Mouse (Mus musculus) layer of hippocampus, adult 8-10 months (tissue): Measurements from ENCODE around the gene Kbtbd13. TPM values are rescaled to one million over a fixed set of nuclear protein-coding genes. Genes with fewer than 3 reads are reported as not detected.

ENCODE experiments used
- DNase-seq, 2 experiments: peaks; one replicate each; pipeline ENCODE4 v3.0.0; 2022; ENCODE audit warnings: low spot score in 2 of 2
- total RNA-seq, 4 experiments: library from RNA; stranded (reverse); gene quantifications; 2 replicates each; pipeline ENCODE4 v1.2.4; 2022

Kbtbd13 gene
- total RNA-seq, result under 1 TPM; 0.11 to 0.45 (median 0.23) TPM

DNA sequence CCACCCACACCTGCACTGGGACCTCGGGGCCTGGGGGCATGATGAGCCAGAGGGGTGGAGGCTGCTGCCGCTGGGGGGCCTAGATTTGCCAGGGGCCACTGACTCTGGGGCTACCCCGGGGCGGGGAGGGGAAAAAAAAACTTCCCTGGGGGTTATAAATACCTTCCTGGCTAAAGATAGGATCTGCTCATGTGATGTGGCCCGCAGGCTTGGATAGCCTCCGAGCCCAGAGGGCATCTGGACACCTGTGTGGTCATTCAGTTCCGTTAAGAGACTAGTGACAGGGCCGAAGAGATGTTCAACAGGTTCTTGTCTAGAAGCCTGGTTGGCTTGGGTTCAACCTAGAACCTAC lies at the start of gene Kbtbd13:
Gene Kbtbd13 (minus strand): TSS at position 40 of the 352 bp plus-strand sequence.
- no peak for DNase-seq

- DNase-seq, result peak; percentile 81 to 85
Measured at GRCm38 (mm10) chr9:65435671-65436301, 44.3 kb upstream of the Kbtbd13 start, which contains the start of gene Mtfmt. Gene Mtfmt, plus strand, starts transcription at chr9:65435782.

DNA sequence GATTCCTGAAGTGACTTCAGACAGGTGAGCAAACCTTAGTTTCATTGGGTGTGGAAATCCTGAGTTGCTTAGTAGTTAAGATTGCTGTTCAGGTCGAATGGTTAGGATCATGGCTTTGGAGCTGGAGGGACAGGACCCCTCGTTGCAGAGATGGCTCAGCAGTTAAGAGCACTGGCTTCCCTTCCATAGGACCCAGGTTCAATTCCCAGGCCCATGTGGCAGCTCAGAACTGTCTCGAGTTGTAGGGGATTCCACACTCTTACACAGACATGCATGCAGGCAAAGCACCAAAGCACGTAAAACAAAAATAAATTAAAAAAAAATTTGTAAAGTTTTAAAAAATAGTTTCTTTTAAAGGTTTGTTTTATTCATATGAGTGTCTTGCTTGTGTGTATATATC lies 43.8 kb upstream of the Kbtbd13 start:
- DNase-seq, result no peak

DNA sequence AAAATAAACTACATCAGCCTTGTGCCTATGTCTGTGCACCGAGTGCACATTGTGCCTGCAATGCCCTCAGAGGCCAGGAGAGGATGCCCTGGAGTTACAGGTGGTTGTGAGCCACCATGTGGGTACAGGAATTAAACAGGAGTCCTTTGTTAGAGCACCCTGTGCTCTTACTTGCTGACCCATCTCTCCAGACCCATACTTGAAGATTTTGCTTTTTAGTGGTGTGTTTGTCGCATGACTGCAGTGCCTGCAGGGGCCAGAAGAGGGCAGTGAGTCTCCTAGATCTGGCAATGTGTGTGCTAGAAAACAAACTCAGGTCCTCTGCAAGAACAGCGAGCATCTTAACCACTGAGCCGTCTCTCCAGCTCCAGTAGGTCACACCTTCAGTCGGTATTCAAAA lies 42.7 kb upstream of the Kbtbd13 start:
- DNase-seq, result no peak

DNA sequence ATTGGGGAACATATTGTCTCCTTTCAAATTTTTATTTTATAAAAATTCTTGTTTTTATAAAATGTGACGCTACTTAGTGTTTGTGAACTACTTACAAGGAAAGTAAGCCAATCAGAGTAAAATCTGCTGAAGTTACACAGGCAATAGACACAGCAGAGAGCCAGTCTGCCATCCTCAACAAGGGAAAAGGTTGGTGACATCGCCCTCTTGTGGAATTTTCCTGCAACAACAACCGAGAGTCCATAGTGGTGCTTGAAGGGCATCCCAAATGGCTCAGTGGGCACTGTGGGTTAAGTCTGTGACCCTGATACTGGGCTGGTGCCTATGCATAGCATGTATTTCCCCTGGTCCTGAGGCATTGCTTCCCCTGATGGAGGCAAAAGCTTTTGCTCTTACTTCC lies 40.8 kb upstream of the Kbtbd13 start:
- DNase-seq, result peak; percentile 84 to 94

DNA sequence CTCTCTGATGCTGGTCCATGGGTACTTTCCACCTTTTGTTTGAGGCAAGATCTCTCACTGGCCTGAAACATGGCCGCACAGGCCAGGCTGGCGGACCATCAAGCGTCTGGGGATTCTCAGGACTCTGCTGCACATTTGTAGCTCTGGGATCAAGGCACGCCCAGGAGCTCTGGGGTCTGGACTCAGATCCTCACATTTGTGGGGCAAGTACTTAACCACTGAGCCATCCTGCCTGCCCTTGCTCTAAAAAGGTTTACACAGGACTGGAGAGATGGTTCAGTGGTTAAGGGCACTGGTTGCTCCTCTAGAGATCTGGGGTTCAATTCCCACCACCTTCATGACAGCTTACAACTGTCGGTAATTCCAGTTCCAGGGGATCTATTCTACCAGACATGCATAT lies 39.5 kb upstream of the Kbtbd13 start:
- no peak for DNase-seq

GRCm38 (mm10) chr9:65430401-65430800 lies 38.9 kb upstream of the Kbtbd13 start:
- no peak for DNase-seq

GRCm38 (mm10) chr9:65428003-65428402 lies 36.6 kb upstream of the Kbtbd13 start:
- no peak for DNase-seq

DNA sequence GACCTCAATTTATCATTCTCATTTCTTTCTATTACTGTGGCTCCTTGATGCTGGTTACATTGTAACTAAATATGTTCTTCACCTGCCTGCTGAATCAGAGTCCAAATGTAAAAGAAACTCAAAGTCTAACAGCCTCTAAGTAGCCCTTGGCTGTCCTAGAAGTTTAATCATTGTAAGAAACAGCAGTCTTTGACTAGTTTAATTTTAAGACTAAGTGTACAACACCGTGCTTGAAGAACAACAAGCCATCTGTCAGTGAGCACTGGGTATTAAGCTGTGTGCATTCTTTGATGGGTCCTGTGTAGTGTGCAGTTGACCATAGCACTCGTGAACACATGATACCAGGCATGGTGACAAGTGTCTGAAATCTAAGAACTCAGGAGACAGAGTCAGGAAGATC lies 36.1 kb upstream of the Kbtbd13 start:
- DNase-seq, result no peak

DNA sequence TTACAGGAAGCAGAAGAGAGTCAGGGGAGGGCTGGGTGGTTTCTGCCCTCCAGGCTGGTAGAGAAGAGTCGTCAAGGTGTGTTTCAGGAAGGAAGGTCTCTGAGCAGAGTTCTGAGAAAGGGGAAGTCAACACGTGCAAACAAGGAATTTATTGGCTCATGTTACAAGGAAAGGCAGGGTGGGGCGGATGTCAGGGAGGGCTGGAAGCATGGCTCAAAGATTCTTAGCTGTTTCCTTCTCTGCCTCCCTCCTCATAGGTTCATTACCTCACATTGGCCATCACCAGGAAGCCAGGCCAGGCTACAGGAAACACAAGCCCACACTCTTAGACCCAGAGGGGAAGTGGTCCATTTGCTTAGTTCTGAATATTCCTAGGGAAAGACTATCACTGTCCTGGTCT lies 32.9 kb upstream of the Kbtbd13 start:
- no peak for DNase-seq

DNA sequence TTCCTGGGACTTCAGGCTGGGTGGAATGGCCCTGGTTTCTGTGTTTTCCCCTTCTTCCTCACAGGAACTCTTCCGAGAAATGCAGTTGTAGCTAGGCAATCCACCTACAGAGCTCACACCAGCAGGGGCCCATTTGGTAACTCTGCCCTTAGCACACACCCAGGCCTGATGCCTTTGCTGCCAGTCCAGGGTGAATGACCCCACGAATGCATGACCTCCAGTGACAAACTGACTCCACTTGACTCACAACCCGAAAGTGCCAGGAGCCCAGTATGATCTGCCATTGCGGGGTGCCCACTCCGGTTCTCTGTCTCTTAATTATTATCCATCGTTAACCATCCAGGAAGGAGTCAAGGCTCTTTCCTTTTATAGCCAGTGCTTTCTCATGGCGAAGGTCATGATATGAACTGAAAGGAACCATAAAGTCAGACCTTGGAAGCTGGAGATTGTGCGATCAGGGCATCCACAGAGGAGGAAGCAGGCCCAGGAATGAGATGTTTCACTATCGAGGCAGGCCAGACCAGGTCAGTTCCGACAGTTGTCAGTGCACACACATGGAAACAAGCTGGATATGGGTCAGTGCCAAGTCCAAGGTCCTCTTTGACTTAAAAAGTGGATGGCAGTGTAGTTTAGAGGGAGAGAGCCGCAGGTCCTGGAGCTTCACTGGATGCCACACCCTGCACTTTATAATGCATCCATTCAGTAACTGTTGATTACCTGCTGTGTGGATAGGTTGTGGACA lies 31.5 kb upstream of the Kbtbd13 start, which contains the start of gene Slc51b:
Gene Slc51b (minus strand): TSS at position 196 of the 742 bp plus-strand sequence.
- no peak for DNase-seq

DNA sequence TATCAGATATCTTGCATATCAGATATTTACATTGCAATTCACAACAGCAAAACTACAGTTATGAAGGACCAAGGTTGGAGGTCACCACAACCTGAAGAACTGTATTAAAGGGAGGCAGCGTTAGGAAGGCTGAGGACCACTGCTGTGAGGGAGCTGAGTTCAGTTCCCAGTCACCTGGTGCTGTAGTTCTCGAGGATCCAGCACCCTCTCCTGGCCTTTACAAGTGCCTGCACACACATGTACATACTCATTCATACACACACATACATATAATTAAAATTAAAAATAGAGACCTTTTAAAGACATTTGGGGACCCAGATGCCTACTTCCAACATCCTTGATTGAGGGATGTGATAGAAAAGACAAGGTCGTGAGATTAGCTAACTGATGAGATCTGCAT lies 28.2 kb upstream of the Kbtbd13 start:
- DNase-seq, result no peak

- no peak for DNase-seq
Measured at GRCm38 (mm10) chr9:65417738-65418137, 26.3 kb upstream of the Kbtbd13 start.

DNA sequence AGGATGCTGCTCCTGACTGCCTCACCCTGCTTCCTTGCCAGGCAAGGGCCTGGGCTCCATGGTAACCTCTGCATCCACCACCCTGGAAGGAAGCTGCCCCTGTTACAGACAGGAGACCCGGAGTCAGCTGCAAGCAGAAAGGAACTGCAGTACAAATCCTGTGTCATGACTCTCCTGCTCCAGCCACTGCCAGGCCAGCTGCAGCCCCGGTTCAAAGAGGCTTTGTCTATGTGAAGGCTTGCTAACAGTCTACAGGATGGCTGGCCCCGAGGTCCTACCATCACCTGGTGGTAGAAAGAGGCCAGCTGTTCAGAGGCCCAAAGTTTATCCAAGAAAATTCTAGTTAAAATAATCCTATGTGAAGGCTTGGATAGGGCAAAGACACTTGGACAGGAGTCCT lies 19.9 kb upstream of the Kbtbd13 start:
- no peak for DNase-seq

DNA sequence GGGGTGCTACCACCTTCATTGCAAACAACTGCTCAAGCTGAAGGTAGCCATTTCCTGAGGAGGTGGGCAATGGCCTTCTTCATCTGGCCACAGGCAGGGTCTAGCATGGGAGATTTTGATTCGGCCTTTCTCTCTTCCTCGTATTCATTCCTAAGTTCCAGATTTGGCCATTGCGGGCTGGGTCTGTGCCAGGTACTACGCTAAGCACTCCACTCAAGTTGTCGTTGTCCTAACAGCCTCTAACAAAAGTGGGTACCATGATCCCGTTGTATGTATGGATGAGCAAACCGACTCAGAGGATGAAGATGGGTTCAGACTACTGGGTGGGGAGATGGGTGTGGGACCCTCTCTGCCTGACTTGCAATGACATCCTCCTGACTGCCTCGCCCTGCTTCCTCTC lies 18.9 kb upstream of the Kbtbd13 start:
- DNase-seq, result no peak

- DNase-seq, result no peak
Measured at GRCm38 (mm10) chr9:65408871-65409295, 17.4 kb upstream of the Kbtbd13 start.

DNA sequence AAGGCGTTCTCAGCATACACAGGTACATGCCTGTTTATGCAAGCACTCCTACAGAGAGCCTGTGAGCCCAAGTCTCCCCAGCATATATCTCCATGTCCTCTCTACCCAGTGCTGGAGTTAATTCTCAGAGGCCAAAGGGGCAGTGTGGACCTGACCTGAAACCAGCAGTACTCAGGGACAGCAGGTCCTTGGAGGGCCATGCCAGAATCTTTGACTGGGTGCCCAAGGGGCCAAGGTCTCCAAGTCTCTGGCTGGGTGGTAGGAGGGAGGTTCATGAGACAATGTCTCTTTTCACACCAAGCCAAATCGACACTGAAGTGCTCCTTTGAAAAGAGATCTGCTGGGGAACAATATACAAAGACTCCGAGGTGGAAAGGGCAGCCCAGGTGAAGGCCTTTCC lies 16.4 kb upstream of the Kbtbd13 start:
- no peak for DNase-seq

DNA sequence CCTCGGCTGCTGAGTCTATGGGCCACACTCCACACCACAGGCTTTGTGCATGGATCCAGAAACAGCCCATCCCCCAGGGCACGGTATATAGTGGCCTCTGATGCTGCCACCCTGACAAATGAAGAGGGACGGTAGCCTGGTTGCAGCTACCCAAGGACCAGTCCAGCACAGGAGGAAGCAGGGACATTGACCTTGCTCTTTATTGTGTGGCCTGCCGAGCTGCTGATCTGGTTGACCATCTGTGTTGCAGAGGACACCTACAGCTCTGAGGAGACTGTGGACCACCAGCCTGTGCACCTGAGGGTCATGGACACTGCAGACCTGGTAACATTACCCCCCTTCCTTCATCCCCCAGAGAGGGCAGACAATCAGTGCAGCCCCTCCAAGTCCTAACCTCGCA lies 15.9 kb upstream of the Kbtbd13 start:
- no peak for DNase-seq

- DNase-seq, result no peak
Measured at GRCm38 (mm10) chr9:65405184-65405449, 13.7 kb upstream of the Kbtbd13 start.

DNA sequence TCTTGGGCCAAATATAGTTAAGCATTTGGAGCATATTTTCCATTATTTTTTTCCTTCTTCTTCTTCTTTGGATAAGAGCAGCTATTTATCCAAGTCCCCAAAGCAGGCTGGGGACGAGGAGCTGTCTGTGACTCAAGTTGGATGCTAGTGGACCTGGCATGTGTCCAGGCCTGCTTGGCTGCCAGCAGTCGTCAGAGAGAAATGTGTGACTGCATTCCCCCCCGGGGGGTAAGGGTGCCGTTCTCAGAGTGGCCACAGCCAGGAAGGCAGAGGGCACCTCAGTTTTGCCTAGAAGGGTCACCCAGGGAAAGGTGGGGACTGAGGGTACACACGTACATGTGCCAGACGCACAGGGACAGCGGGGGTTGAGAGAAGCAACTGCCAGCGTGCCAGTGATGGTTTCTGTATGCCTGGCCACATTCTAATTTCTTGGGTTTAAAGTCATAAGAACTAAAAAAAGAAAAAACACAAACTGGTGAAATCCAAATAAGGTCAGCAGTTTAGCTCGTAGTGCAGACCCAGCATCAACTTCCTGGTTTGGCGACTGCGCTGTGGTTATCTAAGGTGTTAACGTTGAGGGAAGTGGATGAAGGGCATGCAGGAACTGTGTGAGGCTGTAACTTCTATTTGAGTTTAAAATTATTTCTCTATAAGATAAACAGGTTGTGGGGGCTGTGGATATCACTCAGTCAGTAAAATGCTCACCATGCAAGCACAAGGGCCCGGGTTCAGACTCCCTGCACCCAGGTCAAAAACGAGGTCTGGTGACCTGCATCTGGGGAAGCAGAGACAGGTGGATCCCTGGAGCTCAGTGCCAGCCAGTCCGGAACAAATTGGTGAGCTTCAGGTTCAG lies 13.1 kb upstream of the Kbtbd13 start:
- peak; percentile 59 to 75 for DNase-seq

- no peak for DNase-seq
Measured at GRCm38 (mm10) chr9:65399934-65400333, 8.5 kb upstream of the Kbtbd13 start.

- DNase-seq, result peak; percentile 30 to 36
Measured at GRCm38 (mm10) chr9:65398279-65398678, 6.8 kb upstream of the Kbtbd13 start, which contains the start of gene Rasl12. Gene Rasl12, plus strand, starts transcription at chr9:65398506.
